Mouse (Mus musculus) adrenal gland, adult 18-20 months (tissue): ENCODE results near the gene Erh. TPM values are rescaled to one million over a fixed set of nuclear protein-coding genes. Genes with fewer than 3 reads are reported as not detected.

Experiments used
- DNase-seq, 2 experiments: peaks; one replicate each; pipeline ENCODE4 v3.0.0; 2021 to 2022; ENCODE audit warnings: low spot score in 2 of 2
- long read RNA-seq, 2 experiments: library from polyadenylated mRNA; stranded (forward); transcript quantifications; one replicate each; pipeline ENCODE4 v2.0.0; 2021
- total RNA-seq, 2 experiments: library from RNA; stranded (reverse); gene quantifications; 1 replicate in 1 of 2; 2 replicates in 1 of 2; pipeline ENCODE4 v1.2.3; 2021

Erh gene
- total RNA-seq: 10 to 100 TPM; 41.4 to 54.2 TPM
- long read RNA-seq, experiment 1, transcript Erh-201 (4 exons, 1,293 nt): major isoform, 22 of 23 reads
- long read RNA-seq, experiment 1, partial matches to known transcripts: 0 of 23 reads
- long read RNA-seq, experiment 1, other reads (novel, unspliced or antisense): 0 of 23 reads
- long read RNA-seq, experiment 2, transcript Erh-201 (4 exons, 1,293 nt): major isoform, 134 of 144 reads
- long read RNA-seq, experiment 2, transcript Erh-202 (5 exons, 506 nt): minor isoform, 9 of 144 reads
- long read RNA-seq, experiment 2, partial matches to known transcripts: 0 of 144 reads
- long read RNA-seq, experiment 2, other reads (novel, unspliced or antisense): 1 of 144 reads

DNA sequence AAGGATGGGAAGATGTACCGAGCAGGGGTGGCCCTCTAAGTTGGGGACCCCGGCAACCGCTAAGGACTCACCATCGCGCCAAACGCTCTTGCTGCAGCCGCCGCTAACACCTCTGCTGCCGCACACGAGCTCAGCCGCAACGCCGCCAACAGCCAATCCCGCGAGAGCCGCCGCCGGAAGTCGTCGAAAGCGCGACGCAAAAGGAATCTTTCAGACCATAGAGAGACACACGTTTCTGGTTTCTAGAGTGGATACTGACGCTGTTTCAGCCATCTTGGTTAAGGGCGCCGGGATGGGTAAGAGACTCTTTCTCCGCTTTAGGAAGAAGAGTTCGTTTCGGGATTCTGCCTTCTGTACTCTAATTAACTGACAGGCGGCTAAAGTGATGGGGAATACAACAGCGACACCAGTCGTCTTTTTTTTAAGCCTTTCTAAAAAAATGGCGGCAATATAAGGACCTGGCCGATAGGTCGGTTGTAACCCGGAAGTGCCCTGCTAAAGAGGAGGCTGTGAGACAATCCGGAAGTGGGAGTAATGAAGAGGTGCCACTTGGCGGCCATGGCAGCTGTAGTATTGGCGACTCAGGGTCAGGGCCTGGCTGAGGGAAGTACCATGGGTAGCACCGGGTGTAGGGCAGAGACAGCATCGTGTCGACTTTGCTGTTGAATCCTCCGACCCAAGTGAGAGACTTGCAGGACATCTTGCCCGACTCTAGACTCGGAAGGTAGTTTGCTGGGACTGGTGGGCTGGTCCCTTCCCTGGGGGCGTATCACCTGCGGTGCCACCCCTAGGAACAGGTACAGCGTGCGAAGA, at the start of gene Erh, which contains the start of gene Slc39a9:
TSS of gene Erh (minus strand) at position 649 of the 813 bp plus-strand sequence.
TSS of gene Slc39a9 (plus strand) at position 191 of the 813 bp plus-strand sequence.
- peak; percentile 88 to 91 for DNase-seq

DNA sequence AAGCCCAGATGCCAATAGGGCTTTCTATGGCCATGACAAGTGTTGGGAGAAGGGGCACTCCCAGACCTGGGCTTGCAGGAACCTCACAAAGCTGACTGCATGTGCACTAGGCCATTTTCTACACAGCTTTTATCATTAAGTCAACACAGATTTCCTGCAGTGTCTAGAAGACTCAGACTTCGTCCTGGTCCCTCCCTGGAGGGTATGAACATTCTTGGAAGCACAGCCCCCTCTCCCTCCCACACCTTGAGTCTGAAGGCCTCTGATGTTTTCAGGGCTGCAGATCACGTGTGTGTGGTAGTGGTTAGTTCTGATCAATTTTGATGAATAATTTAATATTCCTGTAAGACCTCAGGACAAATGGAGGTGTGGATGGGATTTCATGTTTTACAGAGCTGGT, 49.6 kb upstream of the Erh start:
- no peak for DNase-seq

DNA sequence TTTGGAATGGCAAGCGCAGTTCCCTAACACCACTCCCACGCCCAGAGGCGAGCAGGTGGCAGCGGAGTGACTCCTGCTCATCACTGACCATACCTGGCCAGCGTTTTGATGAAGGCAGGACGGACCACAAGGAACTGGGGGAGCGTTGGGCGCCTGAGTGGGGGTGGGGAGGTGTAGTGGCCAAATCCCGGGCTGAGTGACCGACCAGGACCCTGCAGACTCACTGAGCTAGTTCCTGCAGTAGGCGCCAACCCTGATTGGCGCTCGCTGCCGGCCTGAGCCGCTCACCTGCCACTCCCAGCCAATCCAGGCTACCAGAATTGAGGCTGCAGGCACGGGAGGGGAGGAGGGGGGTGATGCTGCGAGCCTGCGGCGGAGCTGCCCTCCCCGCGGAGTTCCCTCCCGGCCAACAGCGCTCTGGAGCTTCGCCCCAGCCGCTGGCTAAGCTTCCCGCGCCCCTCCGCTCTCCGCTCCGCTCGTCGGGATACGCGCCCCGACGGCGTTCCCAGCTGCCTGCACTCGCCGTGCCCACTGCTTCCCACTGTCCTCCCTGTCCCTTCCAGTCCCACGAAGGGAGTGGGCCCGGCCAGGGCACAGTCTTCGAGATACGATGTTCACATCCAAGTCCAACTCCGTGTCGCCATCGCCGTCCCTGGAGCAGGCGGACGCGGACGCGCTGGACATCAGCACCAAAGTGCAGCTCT, 48.3 kb upstream of the Erh start, which contains the start of gene Plekhd1:
TSS of gene Plekhd1 (plus strand) at position 323 of the 704 bp plus-strand sequence.
- DNase-seq: no peak

DNA sequence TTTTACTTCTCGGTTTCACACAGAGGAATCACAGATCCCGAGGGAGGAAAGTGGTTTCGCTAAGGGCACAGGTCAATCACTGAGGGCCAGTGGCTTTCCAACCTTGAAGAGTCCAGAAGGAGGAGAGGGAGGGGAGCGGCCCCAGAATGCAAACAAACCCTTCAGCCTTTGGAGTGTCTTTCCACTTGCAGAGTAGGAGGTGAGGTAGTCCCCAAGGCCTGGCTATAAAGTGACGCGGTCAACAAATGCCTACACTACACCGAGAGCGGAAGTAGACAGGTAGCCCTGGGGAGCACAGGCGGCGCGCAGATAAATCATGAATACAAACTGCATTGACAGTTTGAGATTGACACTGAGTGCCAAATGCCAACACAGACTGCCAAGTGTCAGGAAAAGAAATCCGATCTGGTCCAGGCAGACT, 47.5 kb upstream of the Erh start:
- DNase-seq: no peak

DNA sequence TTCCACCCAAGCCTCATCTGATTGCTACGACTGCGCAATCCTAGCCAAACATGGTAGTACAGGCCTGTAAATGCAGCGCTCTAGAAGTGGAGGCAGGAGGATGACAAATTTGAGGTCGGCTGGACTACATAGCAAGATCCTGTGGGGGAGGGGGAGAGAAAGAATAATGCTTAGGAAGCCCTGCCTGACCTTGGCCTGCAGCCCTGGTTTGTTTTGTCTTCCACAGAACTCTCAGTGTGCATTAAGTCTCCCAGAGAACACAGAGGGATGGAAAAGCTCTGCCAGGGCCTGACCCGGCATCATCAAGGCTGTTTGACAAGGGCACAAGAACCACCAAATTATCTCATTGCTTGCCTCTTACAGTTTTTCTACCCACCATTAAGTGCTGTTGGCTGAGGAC, 45.6 kb upstream of the Erh start:
- DNase-seq: no peak

DNA sequence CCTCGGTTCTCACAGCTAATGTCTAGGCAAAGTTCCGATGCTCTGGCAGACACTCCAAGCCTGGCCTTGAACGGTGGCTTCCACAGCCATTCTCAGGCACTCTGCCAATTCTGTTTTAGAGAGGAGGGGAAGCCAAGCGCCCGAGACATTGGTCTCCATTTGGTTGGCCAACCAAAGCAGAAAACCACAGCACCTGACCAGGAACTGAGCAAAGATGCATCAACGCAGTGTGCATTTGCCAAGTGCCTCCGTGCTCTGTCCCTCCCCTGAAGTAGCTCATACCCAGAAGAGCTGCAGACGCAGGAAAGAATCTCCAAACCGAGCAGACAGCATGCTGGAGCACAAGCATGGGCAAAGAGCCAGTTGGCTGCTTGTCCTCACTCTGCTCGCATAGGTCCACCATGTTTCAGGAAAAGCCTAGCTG, 43.7 kb upstream of the Erh start:
- DNase-seq: peak; percentile 25 to 26

DNA sequence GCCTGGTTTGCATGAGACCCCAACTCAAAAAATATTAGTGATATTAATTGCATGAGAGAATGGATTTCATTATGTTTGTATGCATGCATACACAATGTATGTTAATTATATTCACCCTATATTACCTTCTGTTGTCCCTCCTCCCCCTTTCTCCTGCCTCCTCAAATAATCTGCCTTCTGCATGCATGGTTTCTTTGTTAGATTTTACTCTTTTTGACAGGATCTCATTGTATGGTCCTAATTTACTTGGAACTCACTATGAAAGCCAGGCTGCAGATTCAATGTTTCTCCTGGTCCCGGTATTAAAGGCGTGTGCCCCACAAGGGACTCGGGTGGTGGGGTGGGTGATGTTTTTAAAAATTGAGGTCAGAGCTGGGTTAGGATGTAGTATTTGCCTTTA, 40.2 kb upstream of the Erh start:
- no peak for DNase-seq

DNA sequence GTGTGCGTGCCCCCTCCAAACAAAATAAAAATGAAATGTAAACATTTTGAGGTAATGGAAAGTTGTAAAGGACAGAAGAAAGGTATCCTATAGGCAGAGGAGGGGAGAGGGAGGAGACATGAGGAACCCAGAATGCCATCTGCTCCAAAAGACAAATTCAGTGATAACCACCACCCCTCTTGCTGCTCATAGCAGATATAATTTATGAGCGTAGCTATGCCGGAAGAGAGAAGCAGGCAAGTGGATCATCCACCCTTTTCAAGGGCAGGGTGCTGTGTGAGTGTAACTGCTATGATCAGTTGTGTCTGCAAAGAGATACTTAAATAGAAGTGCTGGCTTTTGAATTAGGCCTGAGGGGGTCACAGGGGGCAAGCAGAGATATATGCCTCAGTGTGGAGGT, 39.4 kb upstream of the Erh start:
- DNase-seq: no peak

DNA sequence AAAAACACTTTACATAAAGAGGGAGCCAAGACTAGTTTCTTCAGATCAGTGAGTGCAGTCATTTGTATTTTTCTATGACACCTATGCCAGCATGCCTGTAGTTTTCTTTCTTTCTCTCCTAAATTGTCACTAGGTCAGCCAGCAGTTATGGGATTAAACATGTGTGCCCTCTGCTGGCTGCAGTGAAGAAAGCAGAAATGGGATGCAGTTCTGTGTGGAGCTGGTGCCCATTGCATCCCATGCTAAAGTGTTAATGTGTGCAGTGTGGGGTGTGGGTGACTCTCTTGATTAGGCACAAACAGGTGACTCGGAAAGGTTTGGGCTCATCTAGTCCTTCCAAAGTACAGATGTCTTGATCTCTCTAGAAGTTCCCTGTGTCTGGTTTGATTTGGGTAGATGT, 37.2 kb upstream of the Erh start:
- no peak for DNase-seq

DNA sequence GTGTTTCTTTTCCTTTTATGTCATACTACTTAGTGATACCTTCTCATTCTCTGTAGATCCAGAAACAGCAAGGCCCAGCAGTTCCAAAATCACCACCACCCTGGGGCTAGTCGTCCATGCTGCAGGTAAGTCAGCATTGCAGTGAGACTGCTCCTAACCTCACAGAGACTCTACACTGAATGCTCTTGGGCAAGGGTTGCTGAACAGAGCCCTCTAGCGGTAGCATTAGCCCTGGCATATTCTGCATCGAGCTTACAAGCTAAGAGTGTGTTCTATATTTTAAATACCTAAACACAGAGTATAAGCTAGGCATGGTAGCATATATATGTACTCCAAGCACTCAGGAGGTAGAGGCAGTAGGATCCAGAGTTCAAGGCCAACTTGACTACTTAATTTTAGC, 29.0 kb upstream of the Erh start:
- DNase-seq: peak; percentile 34 to 40

DNA sequence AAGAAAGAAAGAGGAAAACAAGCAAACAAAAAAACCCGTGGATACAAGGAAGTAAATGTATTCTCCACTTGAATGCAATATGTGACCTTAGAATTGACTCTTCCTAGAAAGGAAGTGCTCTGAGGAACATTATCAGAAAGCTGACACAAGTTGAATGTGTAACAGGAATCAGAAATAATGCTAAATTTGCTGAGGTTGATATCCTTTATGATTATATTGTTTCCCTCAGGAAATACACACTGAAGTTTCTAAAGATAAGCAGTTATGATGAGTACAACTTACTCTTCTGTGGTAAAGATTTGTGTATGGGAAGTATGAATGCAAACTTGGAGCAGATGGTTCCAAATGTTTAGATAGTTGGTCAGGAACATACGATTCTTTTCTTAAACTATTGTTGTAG, 24.2 kb upstream of the Erh start:
- no peak for DNase-seq

DNA sequence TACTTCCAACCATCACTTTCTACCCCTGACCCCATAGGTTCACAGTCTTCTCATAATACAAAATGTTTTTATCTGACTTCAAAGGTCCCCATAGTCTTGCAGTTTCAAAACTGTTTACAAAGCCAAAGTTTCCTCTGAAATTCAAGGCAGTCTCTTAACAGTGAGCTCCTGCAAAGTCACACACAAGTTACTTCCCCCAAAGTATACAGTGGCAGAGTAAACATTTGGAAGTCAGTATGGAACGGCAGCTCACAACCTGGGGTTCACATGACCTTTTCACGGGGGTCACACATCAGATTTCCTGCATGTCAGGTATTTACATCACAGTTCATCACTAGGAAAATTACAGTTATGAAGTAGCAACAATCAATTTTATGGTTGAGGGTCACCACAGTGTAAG, 19.8 kb upstream of the Erh start:
- DNase-seq: no peak

DNA sequence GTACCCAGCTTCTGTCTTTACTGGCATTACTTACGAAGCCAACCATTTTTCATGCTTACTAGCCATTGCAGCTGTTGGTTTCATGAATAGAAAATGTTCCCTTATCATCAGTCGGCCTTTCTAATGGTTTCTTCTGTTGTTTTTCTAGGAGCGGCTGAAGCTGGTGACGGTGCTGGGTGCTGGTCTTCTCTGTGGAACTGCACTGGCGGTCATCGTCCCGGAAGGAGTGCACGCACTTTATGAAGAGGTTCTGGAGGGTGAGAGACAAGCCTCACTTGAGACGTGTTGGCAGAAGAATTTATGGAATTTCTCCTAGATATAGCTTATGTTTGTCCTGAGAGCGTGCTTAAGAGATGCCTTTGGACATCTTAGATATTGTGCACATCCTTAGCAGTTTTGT, 18.2 kb upstream of the Erh start:
- DNase-seq: no peak

DNA sequence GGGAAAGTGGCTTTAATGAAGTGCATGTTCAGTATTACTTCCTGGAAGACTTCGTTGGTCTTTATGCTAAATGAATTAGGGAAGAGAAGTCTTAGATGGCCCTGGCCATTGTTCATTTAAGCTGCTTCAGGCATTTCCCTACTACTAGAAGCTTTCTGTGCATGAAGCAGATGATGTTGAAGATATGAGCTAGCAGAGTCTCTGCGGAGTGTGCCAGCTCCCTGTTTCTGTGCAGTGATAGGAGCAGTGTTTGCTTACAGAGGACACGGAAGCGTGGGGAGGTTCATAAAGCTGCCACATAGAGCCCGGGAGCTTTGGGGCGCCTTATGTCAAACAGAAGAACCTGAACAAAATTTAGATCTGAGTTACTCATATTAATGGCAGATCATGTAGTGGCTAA, 14.5 kb upstream of the Erh start:
- no peak for DNase-seq

DNA sequence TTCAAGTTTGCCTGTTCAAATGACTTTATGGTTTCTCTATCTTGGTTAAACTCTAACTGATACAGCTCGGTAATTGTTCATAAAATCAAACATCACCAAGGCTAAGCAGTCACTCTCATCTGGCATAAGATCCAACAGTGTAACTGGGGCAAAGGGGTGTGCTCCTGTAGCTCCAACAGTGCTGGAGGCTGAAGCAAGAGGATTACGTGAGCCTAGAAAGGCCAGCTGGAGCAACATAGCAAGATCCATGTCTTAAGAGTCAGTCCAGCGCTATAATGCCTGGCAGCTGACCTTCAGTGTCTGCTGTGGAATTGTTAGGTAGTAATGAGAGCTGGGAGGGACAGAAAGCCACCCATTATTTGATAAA, 10.5 kb upstream of the Erh start:
- DNase-seq: no peak

DNA sequence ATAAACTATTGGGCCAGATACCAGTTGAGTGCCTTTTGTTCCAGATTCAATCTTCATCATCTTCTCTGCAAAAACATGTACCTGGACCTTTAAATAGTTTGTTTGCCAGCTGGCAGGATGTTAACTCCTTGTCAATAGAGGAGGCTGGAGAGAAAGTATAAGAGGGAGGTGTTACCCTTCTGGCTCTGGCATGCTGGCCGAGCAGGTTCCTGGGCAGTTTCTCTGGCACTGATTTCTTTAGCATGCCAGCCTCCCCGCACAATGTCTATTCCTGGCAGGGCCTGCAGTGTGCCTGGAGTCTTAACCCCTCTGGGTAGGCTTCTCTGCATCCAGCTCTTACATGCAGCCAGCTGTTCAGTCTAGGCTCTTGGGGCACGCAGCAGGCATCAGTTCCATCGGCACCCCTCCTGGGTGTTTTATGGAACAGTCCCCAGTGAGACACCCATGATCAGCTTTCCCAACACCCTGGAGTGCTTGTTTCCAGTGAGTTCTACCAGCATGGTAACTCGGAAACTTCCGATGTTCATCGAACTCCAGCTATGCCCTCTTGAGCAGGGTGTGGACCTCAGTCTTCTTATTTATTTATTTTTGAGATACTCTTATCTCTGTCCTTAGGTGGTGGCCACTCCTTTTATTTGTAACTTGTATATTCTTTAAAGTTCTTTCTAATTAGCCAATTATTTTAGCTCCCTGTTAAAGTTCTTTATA, 10.0 kb upstream of the Erh start:
- DNase-seq: no peak

DNA sequence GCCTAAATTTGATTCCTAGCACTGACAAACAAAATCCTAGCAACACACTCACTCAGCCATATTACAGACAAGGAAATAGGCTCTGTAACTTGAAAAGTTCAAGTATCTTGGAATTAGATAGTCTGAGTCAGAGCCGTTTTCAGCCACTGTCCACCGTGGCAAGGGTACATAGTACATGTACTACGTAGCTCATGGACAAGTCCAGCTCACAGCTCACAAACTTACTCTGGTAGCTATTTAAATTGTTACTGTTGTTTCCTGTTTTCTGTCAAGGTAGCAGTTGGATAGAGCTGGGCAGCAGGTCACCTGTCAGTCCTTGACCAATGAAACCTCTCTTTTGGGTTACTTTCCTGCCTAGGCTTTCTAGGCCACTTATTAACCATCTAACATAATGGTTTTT, 2.2 kb upstream of the Erh start:
- DNase-seq: no peak

DNA sequence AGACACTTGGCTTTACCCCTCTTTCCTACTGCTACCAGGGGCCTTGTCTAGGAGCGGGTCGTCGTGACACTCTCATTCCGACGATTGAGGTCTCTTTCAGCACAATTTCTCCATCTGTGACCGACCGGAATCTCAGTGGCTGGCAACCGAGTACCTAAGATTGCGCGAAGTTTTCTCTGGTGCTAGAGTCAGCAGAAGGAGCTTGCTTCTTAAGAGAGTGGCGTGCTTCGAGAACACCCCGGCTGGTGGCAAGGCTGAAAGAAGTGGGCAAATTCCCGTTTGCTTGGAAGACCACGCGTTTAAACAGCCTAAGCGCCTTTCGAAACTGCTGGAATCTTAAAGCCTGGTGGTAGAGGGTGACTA, 346 bp upstream of the Erh start:
- peak in 1 of 2 experiments; percentile 23 for DNase-seq

DNA sequence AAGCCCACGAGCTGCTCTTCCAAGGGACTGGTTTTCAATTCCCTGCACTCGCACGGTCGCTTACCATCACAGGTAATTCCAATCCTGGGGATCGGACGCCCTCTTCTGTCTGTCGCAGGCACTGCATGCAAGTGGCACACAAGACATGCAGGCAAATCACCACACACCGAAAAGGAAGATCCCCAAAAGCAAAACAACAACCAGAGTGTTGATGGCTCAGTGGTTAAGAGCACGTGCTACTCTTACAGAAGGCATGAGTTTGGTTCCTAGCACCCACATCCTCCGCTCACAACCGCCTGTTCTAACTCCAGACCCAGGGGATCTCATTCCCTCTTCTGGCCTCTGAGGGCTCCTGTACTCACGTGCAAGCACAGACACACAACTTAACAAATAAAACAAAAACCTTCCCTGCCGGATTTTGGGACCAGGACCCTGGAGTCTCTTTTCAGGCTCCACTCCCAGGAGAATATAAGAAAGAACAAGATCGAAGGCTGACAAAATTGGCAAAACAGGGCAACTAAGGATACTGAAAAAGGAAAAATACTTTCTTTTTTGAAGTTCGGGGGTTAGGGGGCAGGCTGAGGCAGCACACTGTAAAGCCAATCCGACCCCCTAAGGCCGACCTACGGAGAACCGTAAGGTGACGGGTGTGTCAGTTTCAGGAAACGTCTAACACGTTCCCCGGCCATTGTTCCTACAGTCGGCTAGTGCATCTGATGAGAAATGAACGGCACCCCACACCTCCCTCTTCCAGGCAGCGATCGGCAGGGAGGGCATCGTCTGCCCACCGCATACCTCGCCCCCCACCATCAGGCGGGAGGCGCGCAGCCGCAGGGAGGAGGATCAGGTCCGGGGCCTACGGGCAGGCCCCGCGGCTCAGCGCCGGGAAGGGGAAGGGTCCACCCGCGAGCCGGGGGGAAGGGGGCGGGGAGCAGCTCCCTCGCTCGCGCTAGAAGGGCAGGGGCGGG, 1.1 kb downstream of the Erh start:
- DNase-seq: peak; percentile 48 to 64

DNA sequence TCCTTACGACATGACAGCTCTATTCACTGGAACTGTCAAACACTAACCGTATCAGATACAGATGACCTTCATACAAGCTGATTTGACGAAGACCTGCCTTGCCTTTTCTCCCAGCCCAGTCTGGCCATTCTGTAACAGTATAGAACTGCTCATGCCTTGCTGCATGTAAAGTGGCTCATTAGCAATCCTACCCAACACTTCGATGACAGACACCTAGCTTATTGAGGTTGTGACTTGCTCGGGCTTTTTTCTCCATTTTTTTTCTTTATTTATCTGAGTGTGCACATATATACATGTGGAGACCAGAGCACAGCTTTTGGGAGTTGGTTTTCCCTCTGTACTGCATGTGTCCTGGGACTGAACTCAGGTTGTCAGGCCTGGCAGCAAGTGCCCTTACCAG, 12.4 kb downstream of the Erh start:
- no peak for DNase-seq
